Mouse (Mus musculus) urinary bladder, postnatal 10 days (tissue): Measurements from ENCODE around the gene Ep400.
"Not testable (repeated sequence)": the region's sequence is repeated elsewhere in the genome, so short reads cannot be mapped to it uniquely, and the experiment has no call there.

ENCODE experiments used
- DNase-seq: peaks from one replicate; pipeline ENCODE4 v3.0.0; 2022; ENCODE audit warnings: low spot score

Ep400 gene

DNA sequence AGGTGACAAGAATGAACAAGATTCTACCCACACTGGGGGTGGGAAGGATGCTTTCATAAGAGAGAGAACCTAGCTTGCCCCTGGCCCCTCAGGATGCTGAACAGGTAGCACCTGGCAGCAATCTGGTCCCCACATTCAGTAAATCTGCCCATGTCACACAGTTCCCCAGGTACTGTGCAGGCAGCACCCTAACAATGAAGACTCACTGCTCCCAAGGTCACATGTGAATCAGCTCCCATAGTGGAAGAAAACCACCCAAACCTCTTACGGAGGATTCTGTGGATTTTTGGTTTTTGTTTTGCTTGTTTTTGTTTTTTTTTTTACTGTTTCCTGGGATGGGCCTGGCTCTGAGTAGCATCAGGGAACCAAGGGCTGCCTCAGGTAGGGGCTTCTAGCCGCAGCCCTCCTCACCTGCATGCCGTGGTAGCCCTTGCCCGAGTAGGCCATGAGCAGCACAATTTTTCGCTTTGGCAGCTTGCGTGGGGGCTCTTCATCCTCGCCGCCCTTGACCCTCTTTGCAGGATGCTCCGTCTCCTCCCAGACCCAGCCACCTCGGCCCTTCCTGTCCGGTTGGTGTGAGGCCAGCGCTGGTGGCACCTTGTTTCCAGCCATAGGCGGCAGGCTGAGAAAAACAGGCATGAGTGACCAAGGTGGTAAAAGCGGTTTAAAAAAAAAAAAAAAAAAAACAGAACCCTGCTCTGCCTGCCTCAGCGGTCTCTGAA is 8.9 kb upstream of the Ep400 start:
- DNase-seq, result no peak

DNA sequence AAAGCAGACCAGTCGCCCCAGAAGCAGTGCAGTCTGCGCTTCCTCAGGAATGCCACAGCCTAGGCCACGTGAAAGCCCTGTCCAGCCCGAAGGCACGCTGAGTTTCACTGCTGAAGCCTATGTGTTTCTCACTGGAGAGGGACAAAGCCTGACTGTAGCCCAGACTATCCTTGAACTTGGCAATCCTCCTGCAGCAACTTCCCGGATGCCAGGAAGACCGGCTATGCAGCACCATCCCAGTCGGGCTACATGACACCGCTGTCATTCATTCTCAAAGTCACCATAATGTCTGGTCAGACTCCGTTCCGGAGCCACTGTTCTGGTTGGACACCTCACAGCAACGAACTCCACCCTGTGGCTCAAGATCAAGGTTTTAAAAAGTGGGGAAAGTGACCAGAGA is 7.7 kb upstream of the Ep400 start:
- DNase-seq, result no peak

DNA sequence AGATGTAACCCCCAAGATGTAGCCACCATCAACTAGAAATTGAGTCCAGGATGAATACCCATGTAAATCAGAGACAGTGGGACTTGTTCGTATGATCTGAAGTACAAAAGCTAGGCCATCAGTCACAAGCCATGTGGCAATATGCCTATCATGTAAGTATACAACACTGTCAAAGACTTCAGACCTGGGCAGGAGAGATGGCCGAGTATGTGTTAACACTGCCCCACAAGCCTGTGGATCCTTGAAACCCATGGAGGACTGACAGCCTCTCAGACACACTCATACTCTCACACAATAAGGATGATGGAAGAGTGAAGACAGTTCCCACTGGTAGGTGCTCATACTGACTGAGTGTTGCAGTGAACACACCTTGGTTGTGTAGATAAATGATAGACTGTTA is 5.6 kb upstream of the Ep400 start:
- no peak for DNase-seq

- DNase-seq, result no peak
These were observed 4.0 kb upstream of the Ep400 start for GRCm38 (mm10) chr5:110774511-110774910.

GRCm38 (mm10) chr5:110772945-110773344 is 2.4 kb upstream of the Ep400 start:
- not testable (repeated sequence) for DNase-seq

- DNase-seq, result no peak
These were observed 479 bp downstream of the Ep400 start for GRCm38 (mm10) chr5:110770031-110770445.

GRCm38 (mm10) chr5:110769272-110769671 is 1.2 kb downstream of the Ep400 start:
- DNase-seq, result no peak

DNA sequence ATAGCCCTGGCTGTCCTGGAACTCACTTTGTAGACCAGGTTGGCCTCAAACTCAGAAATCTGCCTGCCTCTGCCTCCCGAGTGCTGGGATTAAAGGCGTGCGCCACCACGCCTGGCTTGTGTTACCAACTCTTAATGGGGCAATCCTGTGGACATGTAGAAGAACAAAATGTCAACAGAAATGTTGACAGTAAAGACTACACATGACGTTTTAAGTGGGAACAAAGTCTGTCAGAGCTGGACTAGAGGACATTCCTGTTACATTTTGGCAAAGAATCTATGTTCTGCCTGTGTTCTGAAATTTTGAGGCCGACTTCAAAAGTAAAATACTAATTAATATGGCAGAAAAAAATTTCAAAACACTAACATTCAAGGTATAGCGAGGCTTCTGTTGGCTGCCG is 6.6 kb downstream of the Ep400 start:
- no peak for DNase-seq

- DNase-seq, result no peak
These were observed 25.5 kb downstream of the Ep400 start for GRCm38 (mm10) chr5:110745021-110745420.

DNA sequence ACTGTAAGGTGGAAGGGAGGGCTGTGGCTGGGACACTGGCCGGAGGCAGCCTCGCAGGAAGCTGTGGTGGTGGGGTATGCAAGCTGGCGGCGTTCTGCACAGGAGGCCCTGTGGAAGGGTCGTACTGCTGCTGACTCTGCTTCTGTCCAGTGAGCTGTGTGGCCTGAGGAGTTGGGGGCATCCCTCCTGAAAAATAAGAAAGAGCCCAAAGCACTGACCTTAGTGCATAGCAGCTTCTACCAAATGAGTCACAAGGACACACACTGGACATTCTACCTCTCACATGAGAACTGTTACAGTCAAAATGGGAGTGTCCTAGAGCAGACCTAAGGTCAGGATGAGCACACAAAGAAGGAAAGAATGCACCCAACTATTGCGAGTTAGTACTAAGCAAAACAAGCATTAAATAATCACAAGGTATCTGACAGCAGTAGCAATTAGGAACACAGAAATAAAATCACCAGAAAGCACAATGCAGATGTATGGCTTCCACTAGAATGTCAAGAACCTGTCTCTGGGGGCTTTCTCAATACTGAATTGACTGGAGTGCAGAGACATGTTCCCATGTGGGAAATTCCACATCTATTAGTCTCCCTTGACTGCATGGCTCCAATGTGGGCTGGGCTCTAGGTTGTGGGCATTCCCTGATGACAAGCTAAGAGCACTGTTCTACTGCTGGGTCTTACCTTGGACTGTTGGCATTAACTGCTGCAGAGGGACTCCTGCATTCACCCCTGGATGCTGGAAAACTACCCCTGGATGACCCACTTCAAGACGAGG is 30.8 kb downstream of the Ep400 start:
- no peak for DNase-seq

GRCm38 (mm10) chr5:110735606-110736005 is 34.9 kb downstream of the Ep400 start:
- no peak for DNase-seq

DNA sequence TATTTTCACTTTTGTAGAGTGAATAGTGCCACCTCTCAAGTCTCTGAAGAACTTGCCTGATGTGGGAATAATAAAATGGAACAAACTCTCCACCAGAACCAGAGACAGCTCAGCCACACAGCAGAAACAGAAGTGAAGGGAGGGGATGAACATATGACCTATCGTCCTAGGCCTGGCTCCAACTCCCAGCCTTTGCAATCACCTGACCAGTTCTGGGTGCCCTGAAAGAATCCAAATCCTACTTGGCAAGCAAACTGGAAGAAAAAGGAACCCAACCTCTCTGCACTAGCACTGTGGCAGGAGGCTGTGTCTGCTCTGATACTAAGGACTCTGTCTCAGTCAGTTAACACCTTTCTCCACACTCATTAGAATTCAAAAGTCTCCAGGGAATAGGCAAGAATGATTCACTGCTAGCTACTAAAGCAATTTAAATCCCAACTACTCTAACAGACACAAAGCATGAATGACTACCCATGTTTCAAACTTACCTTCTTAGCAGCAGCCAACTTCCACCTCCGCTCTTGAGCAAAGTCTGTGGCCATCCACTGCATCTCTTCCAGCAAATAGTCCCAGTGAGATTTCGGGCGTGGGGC is 37.2 kb downstream of the Ep400 start:
- no peak for DNase-seq

- no peak for DNase-seq
These were observed 39.3 kb downstream of the Ep400 start for GRCm38 (mm10) chr5:110731227-110731626.

DNA sequence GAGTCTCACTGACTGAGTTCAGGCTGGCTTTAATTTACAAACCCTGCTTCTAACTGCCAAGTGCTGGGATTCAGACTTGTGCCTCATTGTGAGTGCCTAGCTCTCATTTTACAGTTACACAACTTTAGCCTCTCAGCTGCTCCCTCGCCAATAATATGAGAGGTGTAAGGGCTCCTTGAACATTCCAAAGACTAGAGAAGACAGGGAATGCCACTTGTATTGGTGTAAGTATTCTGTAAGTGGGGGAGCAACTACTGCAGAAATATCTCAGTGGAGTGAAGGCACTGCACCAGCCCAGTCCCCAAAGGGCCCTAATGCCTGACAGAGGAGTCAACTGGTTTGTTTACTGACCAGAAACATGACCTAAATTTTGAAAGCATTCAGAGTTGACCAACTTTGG is 42.7 kb downstream of the Ep400 start:
- no peak for DNase-seq

- no peak for DNase-seq
These were observed 47.0 kb downstream of the Ep400 start for GRCm38 (mm10) chr5:110723543-110723942.

DNA sequence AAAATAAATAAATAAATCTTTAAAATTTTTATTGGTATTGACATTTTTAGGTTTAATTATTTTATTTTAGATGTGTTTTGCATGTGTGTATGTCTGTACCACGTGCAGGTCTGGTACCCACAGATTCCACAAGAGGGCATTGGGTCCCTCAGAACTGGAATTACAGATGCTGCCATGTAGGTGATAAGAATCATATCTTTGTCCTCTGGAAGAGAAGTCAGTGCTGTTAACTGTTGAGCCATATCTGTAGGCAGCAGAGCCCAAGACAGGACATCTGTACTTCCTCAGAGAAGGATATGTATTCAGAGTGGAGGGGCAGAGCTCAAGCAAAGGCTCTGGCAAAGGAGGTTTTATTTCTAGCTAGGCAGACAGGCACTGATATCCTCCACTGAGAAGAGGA is 49.1 kb downstream of the Ep400 start:
- not testable (repeated sequence) for DNase-seq

DNA sequence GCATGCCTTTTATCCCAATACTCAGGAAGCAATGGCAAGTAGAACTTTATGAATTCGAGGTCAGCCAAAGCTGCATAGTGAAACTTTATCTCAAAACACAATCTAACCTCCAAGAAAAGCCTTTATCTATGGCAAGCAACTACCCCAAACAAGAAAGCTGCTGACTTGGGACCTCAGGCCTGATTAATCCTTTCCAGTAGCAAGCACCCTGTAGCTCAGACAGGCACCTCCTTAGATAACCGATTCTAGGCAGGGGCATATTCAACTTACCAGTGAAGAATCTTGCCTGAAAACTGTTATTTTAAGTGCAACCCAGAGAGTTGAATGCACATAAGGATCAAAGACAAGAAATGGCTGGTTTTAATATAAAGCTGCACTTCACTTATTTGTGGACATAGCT is 59.1 kb downstream of the Ep400 start:
- DNase-seq, result no peak

DNA sequence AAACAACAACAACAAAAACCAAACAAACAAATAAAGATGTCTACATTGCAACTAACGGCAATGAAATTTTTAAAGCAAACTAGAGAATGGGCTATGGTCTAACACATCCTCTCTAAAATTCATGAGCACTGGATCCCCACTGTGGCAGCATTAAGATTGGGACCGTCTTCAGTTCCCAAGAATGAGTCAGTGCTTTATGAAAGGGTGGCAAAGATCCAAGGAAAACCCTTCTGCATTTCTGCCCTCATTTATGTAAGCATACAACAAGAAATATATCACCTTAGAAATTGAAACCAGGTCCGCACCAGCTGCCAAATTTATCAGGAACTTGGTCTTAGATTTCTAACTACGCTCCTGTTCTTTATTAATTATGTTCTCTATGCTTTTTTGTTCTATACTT is 61.3 kb downstream of the Ep400 start:
- no peak for DNase-seq

GRCm38 (mm10) chr5:110704004-110704403 is 66.5 kb downstream of the Ep400 start:
- DNase-seq, result no peak

DNA sequence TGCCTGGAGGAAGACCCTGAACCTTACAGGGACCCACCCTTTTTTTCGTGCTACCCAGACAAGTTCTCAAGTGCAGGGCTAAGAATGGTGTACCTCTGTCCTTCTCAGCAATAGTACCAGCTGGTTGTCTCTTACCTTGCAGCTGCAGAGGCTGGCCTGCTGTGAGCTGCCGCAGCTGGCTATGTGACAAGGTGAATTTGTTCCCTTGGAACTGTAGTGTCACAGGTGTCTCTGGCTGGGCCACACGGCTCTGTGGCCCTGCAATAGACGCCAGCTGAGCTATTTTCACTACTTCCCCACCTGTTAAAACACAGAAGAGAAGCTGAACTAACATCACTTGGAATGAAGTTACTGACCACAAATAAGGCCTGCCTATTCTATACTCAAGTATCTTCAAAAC is 71.9 kb downstream of the Ep400 start:
- no peak for DNase-seq

GRCm38 (mm10) chr5:110682041-110682440 is 88.5 kb downstream of the Ep400 start:
- no peak for DNase-seq

DNA sequence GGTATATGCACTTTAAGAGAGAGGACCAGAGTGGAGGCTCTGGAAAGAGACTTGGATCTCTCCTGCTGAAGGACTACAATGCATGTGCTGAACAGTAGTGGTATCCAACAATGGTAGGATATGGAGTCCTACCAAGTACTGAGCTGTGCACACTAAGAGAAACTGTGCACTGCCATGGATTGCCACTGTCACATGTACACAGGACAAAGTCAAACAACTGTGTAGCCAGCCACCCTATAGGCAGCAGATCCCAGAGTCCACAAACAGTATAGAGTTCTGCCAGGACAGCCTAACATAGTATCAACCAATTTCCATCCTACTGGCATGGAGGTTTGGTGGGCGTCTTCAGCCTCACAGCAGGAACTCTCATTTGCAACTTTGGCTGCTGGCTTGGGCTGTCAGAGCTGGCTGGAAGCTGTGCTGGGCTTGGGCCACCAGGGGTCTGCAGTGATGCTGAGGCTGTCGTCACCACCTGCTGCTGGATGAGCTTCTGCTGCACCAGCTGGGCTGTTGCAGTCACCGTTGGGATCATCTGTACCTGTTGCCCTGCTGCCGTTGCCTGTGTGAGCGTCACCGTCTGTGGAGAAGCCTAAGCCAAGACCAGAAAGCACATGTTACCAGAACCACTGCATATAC is 104.9 kb downstream of the Ep400 start:
- no peak for DNase-seq
